29 mouse cellular contexts compared by ENCODE assay signal in the genomic region with DNA sequence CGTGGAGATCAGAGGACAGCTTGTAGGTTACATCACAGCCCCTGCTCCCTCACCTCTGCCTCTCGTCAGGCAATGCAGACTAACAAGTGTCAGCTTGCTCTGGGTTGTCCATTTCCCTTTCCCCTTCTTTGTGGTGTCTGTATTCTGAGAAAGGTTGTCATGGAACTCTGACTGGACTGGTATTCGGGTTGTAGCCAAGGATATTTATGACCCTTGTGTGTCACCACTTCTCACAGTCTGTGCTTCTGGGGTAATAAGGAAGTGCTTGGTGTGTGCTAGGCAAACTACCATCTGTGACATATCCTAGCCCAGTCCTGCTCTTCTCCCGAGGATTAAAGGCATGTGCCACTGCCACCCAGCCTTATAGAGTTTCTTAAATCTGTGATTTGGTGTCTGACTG. TPM values are rescaled to one million over a fixed set of nuclear protein-coding genes. Genes with fewer than 3 reads are reported as not detected.
DNase-seq lines count a peak whose midpoint lies in the region; ATAC-seq lines count a peak whose summit lies in the region.
"Had no signal": no experiment of that assay in that cellular context is flagged by ENCODE, and none has a peak within 500 bp of the region (broad histone marks: within the 10 kb centered on the region; RNA-seq: fewer than 3 reads in every experiment).

No protein-coding gene starts in this region.

- no peak overlapping the region for H3K9ac ChIP-seq in intestine, embryonic 16.5 days (ENCODE audit: low read depth, low read length)
- H3K9ac ChIP-seq in hindbrain, embryonic 12.5 days: no peak overlapping the region
- H3K9ac ChIP-seq in hindbrain, embryonic 16.5 days (ENCODE audit: low read depth, low read length): no peak overlapping the region
- H3K9ac ChIP-seq: embryonic facial prominence, embryonic 12.5 days; embryonic facial prominence, embryonic 15.5 days; forebrain, embryonic 12.5 days; heart, embryonic 12.5 days; heart, embryonic 15.5 days; hindbrain, embryonic 15.5 days had no signal

- WGBS in intestine, embryonic 16.5 days: 72% methylated on average over 4 of the region's 4 CpGs
- 96% methylated on average over 4 of the region's 4 CpGs for WGBS in hindbrain, embryonic 12.5 days
- WGBS in hindbrain, embryonic 16.5 days: 89% methylated on average over 4 of the region's 4 CpGs

- peaks cover 49% of the 10 kb centered on the region for H3K36me3 ChIP-seq in megakaryocyte, embryonic 14.5 days (replicated peaks; ENCODE audit: low read length)
- peaks cover under 1% of the 10 kb centered on the region; the same call in 1 of the 2 replicates for H3K36me3 ChIP-seq in intestine, embryonic 16.5 days (ENCODE audit: control insufficient read depth, insufficient read depth, low read length)
- H3K36me3 ChIP-seq in hindbrain, embryonic 12.5 days: peaks cover 34% of the 10 kb centered on the region
- H3K36me3 ChIP-seq in hindbrain, embryonic 16.5 days (ENCODE audit: control insufficient read depth, insufficient read depth, low read length): peaks cover 10% of the 10 kb centered on the region

- no peak for ATAC-seq in megakaryocyte, adult 5-6 weeks (ENCODE audit: poor library complexity, severe bottlenecking)
- peak; percentile 83 for ATAC-seq in intestine, embryonic 16.5 days
- ATAC-seq in hindbrain, embryonic 12.5 days (ENCODE audit: low FRiP score): no peak
- no peak for ATAC-seq in hindbrain, embryonic 16.5 days
- ATAC-seq in granulocyte monocyte progenitor cell, adult 5-6 weeks (replicated peaks; ENCODE audit: poor library complexity, severe bottlenecking): no peak
- ATAC-seq: forebrain, embryonic 16.5 days had no signal

- peak overlapping the region; percentile 42 for H3K4me3 ChIP-seq in megakaryocyte, embryonic 14.5 days (replicated peaks)
- no peak overlapping the region for H3K4me3 ChIP-seq in intestine, embryonic 16.5 days (ENCODE audit: low read length)
- no peak overlapping the region for H3K4me3 ChIP-seq in hindbrain, embryonic 12.5 days
- no peak overlapping the region for H3K4me3 ChIP-seq in hindbrain, embryonic 16.5 days (ENCODE audit: low read length)
- H3K4me3 ChIP-seq: embryonic facial prominence, embryonic 12.5 days; embryonic facial prominence, embryonic 15.5 days; forebrain, embryonic 12.5 days; heart, embryonic 12.5 days; heart, embryonic 15.5 days; hindbrain, embryonic 15.5 days had no signal

- no peaks in the 10 kb centered on the region for H3K9me3 ChIP-seq in megakaryocyte, embryonic 14.5 days
- H3K9me3 ChIP-seq in intestine, embryonic 16.5 days (ENCODE audit: control insufficient read depth, low read length): no peaks in the 10 kb centered on the region
- H3K9me3 ChIP-seq in hindbrain, embryonic 12.5 days (replicated peaks): no peaks in the 10 kb centered on the region
- H3K9me3 ChIP-seq in hindbrain, embryonic 16.5 days (ENCODE audit: control insufficient read depth, low read length): no peaks in the 10 kb centered on the region
- H3K9me3 ChIP-seq: embryonic facial prominence, embryonic 12.5 days; embryonic facial prominence, embryonic 15.5 days; forebrain, embryonic 12.5 days; G1E; heart, embryonic 12.5 days; heart, embryonic 15.5 days; hindbrain, embryonic 15.5 days had no signal

- peak; percentile 70 for DNase-seq in fat pad, adult 2 months (ENCODE audit: extremely low read depth, low read depth, low spot score)
- DNase-seq in retina, postnatal 1 day: no peak
- DNase-seq: adrenal gland, adult 8-10 months; adrenal gland, postnatal 25 days; B cell, adult 2 months; cerebellum, adult 18-20 months; cerebellum, adult 9-10 months; cerebellum, postnatal 25 days; gastrocnemius, postnatal 10 days; gastrocnemius, postnatal 36 days; heart, adult 18-20 months; heart, postnatal 14 days; heart, postnatal 4 days; kidney, adult 11 months had no signal

- no peak overlapping the region for H3K4me2 ChIP-seq in intestine, embryonic 16.5 days (ENCODE audit: low read depth, low read length)
- H3K4me2 ChIP-seq in hindbrain, embryonic 12.5 days (replicated peaks): no peak overlapping the region
- H3K4me2 ChIP-seq in hindbrain, embryonic 16.5 days (ENCODE audit: low read length): no peak overlapping the region
- H3K4me2 ChIP-seq: embryonic facial prominence, embryonic 12.5 days; embryonic facial prominence, embryonic 15.5 days; forebrain, embryonic 12.5 days; heart, embryonic 12.5 days; heart, embryonic 15.5 days; hindbrain, embryonic 15.5 days had no signal

- H3K4me1 ChIP-seq in megakaryocyte, embryonic 14.5 days: peaks cover 9% of the 10 kb centered on the region
- H3K4me1 ChIP-seq in intestine, embryonic 16.5 days (ENCODE audit: control insufficient read depth, insufficient read depth, low read length): no peaks in the 10 kb centered on the region
- H3K4me1 ChIP-seq in hindbrain, embryonic 12.5 days: no peaks in the 10 kb centered on the region
- H3K4me1 ChIP-seq in hindbrain, embryonic 16.5 days (ENCODE audit: control insufficient read depth, insufficient read depth, low read depth, low read length): no peaks in the 10 kb centered on the region
- H3K4me1 ChIP-seq: embryonic facial prominence, embryonic 12.5 days; embryonic facial prominence, embryonic 15.5 days; forebrain, embryonic 12.5 days; heart, embryonic 12.5 days; heart, embryonic 15.5 days; hindbrain, embryonic 15.5 days had no signal

- H3K27me3 ChIP-seq in megakaryocyte, embryonic 14.5 days (replicated peaks): no peaks in the 10 kb centered on the region
- H3K27me3 ChIP-seq in intestine, embryonic 16.5 days (replicated peaks; ENCODE audit: control insufficient read depth, insufficient read depth, low read length): no peaks in the 10 kb centered on the region
- no peaks in the 10 kb centered on the region for H3K27me3 ChIP-seq in hindbrain, embryonic 12.5 days
- no peaks in the 10 kb centered on the region for H3K27me3 ChIP-seq in hindbrain, embryonic 16.5 days (replicated peaks; ENCODE audit: control insufficient read depth, insufficient read depth, low read length)
- H3K27me3 ChIP-seq: CH12.LX; embryonic facial prominence, embryonic 12.5 days; embryonic facial prominence, embryonic 15.5 days; forebrain, embryonic 12.5 days; heart, embryonic 12.5 days; heart, embryonic 15.5 days; hindbrain, embryonic 15.5 days had no signal

- no peak overlapping the region for H3K27ac ChIP-seq in intestine, embryonic 16.5 days (ENCODE audit: low read length)
- no peak overlapping the region for H3K27ac ChIP-seq in hindbrain, embryonic 12.5 days
- H3K27ac ChIP-seq in hindbrain, embryonic 16.5 days (ENCODE audit: low read depth, low read length): no peak overlapping the region
- H3K27ac ChIP-seq: embryonic facial prominence, embryonic 12.5 days; embryonic facial prominence, embryonic 15.5 days; forebrain, embryonic 12.5 days; heart, embryonic 15.5 days; hindbrain, embryonic 15.5 days had no signal

RNA-seq across cellular contexts. Expression of a gene that starts 14.1 kb away (rescaled TPM):
- 4.2 and 8.3 TPM in 2 replicates for polyA plus RNA-seq in megakaryocyte, embryonic 14.5 days (2012; ENCODE audit: insufficient read depth, low replicate concordance)
- total RNA-seq in megakaryocyte, adult 5-6 weeks (2015): 11.9 and 13.8 TPM in 2 replicates
- total RNA-seq in megakaryocyte, adult 5-6 weeks (2017): 25.4 and 26.1 TPM in 2 replicates
- polyA plus RNA-seq in intestine, embryonic 16.5 days (2015; fragmentation: Nextera tagmentation; extraction: Ambion mirVana): 6.6 and 7.0 TPM in 2 replicates
- 18.8 and 19.4 TPM in 2 replicates for polyA plus RNA-seq in hindbrain, embryonic 12.5 days (2016; fragmentation: Nextera tagmentation; extraction: Ambion mirVana)
- 11.2 and 12.1 TPM in 2 replicates for polyA plus RNA-seq in hindbrain, embryonic 16.5 days (2015; fragmentation: Nextera tagmentation; extraction: Ambion mirVana)
- 34.9 and 45.3 TPM in 2 replicates for total RNA-seq in granulocyte monocyte progenitor cell, adult 5-6 weeks (2014; fragmentation: Nextera tagmentation)
- 22.8 and 29.2 TPM in 2 replicates for total RNA-seq in granulocyte monocyte progenitor cell, adult 5-6 weeks (2017)
